Mouse (Mus musculus): ENCODE data around the gene Dao.

- peak; percentile 92 for TF ChIP-seq CTCF (IDR thresholded peaks at IDR 0.05; ENCODE audit: extremely low read depth, insufficient read length, insufficient replicate concordance, low read depth, low read length)
- no peak for TF ChIP-seq POLR2A (IDR thresholded peaks at IDR 0.05; ENCODE audit: low read depth, low read length)
Measured at GRCm38 (mm10) chr5:114052246-114052761, 48.8 kb downstream of the Dao start.
